8 mouse cellular contexts compared by ENCODE assay signal in the genomic region with DNA sequence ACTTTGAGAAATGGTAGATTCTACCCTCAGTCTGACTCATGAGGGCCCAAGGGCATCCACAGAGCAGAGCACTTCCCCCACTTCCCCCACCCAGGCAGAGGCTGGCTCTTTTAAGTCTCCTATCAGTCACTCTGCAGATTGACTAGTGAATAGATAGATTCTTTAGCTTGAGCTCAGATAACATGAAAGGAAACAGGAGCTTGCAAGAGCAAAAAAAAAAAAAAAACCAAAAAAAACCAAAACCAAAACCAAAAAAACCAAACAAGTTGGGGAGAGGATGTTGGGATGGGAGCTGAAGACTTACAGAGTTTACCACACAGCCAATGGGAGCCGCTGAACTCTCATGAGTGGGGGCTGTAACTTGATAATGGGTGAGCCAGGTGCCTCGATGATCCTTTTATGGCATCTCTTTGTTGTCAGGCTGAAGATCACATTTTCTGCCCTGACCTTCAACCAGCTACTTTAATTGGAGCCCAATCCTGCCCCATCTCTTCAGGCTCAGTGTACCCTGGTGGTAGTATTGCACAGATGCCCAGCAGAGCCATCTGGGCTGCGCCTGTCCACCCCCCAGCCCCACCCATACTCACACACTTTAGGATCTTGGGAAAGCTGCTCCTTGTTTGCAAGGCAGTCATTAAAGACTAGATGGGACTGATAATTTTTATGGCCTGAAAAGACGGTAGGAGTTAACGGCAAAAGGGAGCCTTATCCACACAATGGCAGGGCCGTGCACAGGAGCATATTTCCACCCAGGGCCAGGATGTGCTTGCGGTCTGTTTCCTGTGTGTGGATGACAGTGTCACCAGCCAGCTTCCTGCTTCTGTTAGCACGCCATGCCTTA. TPM values are rescaled to one million over a fixed set of nuclear protein-coding genes. Genes with fewer than 3 reads are reported as not detected.
DNase-seq lines count a peak whose midpoint lies in the region; ATAC-seq and TF ChIP-seq lines count a peak whose summit lies in the region.

No protein-coding gene starts in this region.

- intact Hi-C loops in left cerebral cortex, postnatal 14 days (cut with DNase I) = no loop called here

- H3K9me3 ChIP-seq in intestine, embryonic 15.5 days = no peaks in the 10 kb centered on the region
- no peaks in the 10 kb centered on the region for H3K9me3 ChIP-seq in lung, postnatal 0 days (ENCODE audit: low read length)

- H3K36me3 ChIP-seq in intestine, embryonic 15.5 days = no peaks in the 10 kb centered on the region
- H3K36me3 ChIP-seq in lung, postnatal 0 days (ENCODE audit: insufficient read depth, low read length) = no peaks in the 10 kb centered on the region

- H3K27me3 ChIP-seq in intestine, embryonic 15.5 days (replicated peaks) = no peaks in the 10 kb centered on the region
- H3K27me3 ChIP-seq in lung, postnatal 0 days (replicated peaks; ENCODE audit: insufficient read depth, low read length) = no peaks in the 10 kb centered on the region
- no peaks in the 10 kb centered on the region for H3K27me3 ChIP-seq in cerebellum, adult 2 months (ENCODE audit: control insufficient read depth, insufficient read depth, low read length)

- H3K9ac ChIP-seq in intestine, embryonic 15.5 days = no peak overlapping the region
- no peak overlapping the region for H3K9ac ChIP-seq in lung, postnatal 0 days (replicated peaks; ENCODE audit: low read depth)

- H3K4me3 ChIP-seq in intestine, embryonic 15.5 days (replicated peaks) = no peak overlapping the region
- H3K4me3 ChIP-seq in lung, postnatal 0 days (ENCODE audit: low read depth, low read length) = no peak overlapping the region
- H3K4me3 ChIP-seq in cerebellum, adult 2 months (replicated peaks; ENCODE audit: insufficient read depth, low read depth, low read length) = no peak overlapping the region

- peak; percentile 73 for DNase-seq in CD4-positive helper T cell, adult 2 months (ENCODE audit: low read depth, low spot score)
- DNase-seq in adrenal gland, postnatal 36 days = peak; percentile 76 to 77
- DNase-seq in lung, postnatal 0 days (ENCODE audit: low spot score) = peak; percentile 57
- DNase-seq in gastrocnemius, adult 18-20 months (ENCODE audit: low spot score) = no peak
- no peak for DNase-seq in right cerebral cortex, postnatal 14 days
- DNase-seq in cerebellum, adult 2 months = no peak
- DNase-seq in left cerebral cortex, postnatal 14 days (ENCODE audit: low spot score in 2 of 2) = no peak

- 46% methylated on average over 8 of the region's 8 CpGs for WGBS in intestine, embryonic 15.5 days
- WGBS in lung, postnatal 0 days = 56% methylated on average over 8 of the region's 8 CpGs
- WGBS in cerebellum, adult 2 months = 94% methylated on average over 8 of the region's 8 CpGs

- 0 out of 2 replicates have a peak overlapping the region, but pooled peaks have one; percentile 34 for H3K27ac ChIP-seq in intestine, embryonic 15.5 days
- H3K27ac ChIP-seq in lung, postnatal 0 days (ENCODE audit: low read length) = peak overlapping the region; percentile 6; the same call in 1 of the 2 replicates
- H3K27ac ChIP-seq in cerebellum, adult 2 months (ENCODE audit: insufficient read depth, low read length) = no peak overlapping the region

- H3K4me2 ChIP-seq in intestine, embryonic 15.5 days (replicated peaks) = peak overlapping the region; percentile 15
- no peak overlapping the region for H3K4me2 ChIP-seq in lung, postnatal 0 days (replicated peaks; ENCODE audit: low read depth, low read length)

- TF ChIP-seq EP300 in lung, postnatal 0 days (IDR thresholded peaks at IDR 0.05) = peak; percentile 59

- TF ChIP-seq CTCF in lung, postnatal 0 days (IDR thresholded peaks at IDR 0.05) = peak; percentile 18; the same call in 1 of the 2 replicates
- TF ChIP-seq CTCF in cerebellum, adult 2 months (IDR thresholded peaks at IDR 0.05; ENCODE audit: borderline replicate concordance, insufficient read depth, low read depth, low read length) = no peak

- no peak for TF ChIP-seq POLR2A in cerebellum, adult 2 months (IDR thresholded peaks at IDR 0.05; ENCODE audit: borderline replicate concordance, insufficient read depth, low read length)

- H3K4me1 ChIP-seq in intestine, embryonic 15.5 days (replicated peaks) = no peaks in the 10 kb centered on the region
- H3K4me1 ChIP-seq in lung, postnatal 0 days (ENCODE audit: insufficient read depth, low read depth, low read length) = no peaks in the 10 kb centered on the region
- no peaks in the 10 kb centered on the region for H3K4me1 ChIP-seq in cerebellum, adult 2 months (ENCODE audit: control insufficient read depth, insufficient read depth, low read length)

- peak; percentile 89 for ATAC-seq in intestine, embryonic 15.5 days
- peak; percentile 88 for ATAC-seq in lung, postnatal 0 days

RNA-seq across cellular contexts. Expression of a gene that starts 38.0 kb away (rescaled TPM):
- total RNA-seq in adrenal gland, postnatal 36 days (2021) = under 1 TPM; 0.10 to 0.30 TPM
- 0.26 and 0.78 TPM in 2 replicates for polyA plus RNA-seq in intestine, embryonic 15.5 days (2015; fragmentation: Nextera tagmentation; extraction: Ambion mirVana)
- 0.11 TPM in 1 of 2 replicates, not detected in the other for polyA plus RNA-seq in lung, postnatal 0 days (2015; fragmentation: Nextera tagmentation; extraction: Ambion mirVana)
- total RNA-seq in gastrocnemius, adult 18-20 months (2021) = under 1 TPM; 0.16 to 0.21 TPM
- polyA plus RNA-seq in cerebellum, adult 2 months (2012; rRNA removed) = 0.24 and 0.25 TPM in 2 replicates
- total RNA-seq in left cerebral cortex, postnatal 14 days (2021) = 1 to 10 TPM; 2.9 to 3.6 TPM

Comparison
In these comparisons a context has a peak if more than half of its experiments do, and no peak if none do; other contexts are left out.
1. DNase-seq: peak in CD4-positive helper T cell, adult 2 months (single experiment), adrenal gland, postnatal 36 days (2 of 2) and lung, postnatal 0 days (single experiment); none in gastrocnemius, adult 18-20 months (single experiment), right cerebral cortex, postnatal 14 days (single experiment), cerebellum, adult 2 months (0 of 2) and left cerebral cortex, postnatal 14 days (0 of 2).